Mouse (Mus musculus) embryonic facial prominence, embryonic 15.5 days (tissue): ENCODE measurements around the gene Rac1. TPM values are rescaled to one million over a fixed set of nuclear protein-coding genes. Genes with fewer than 3 reads are reported as not detected.

ENCODE experiments used
- polyA plus RNA-seq: library from polyadenylated mRNA; unstranded; fragments of >200 nt; fragmentation: Nextera tagmentation; extraction: Ambion mirVana; gene quantifications from 2 replicates; pipeline ENCODE4 v1.2.1, GENCODE M21; 2015

Gene Rac1
- polyA plus RNA-seq, 1 experiment from 2014 or later = 536 TPM

Other genes with a start within 250 kb of the Rac1 start
- gene Zfp853, start 234.4 kb downstream of the Rac1 start, polyA plus RNA-seq = 0.29 and 0.32 TPM in 2 replicates
- gene E130309D02Rik, start 212.7 kb downstream of the Rac1 start, polyA plus RNA-seq = 33.1 and 33.7 TPM in 2 replicates
- gene Zdhhc4, start 198.8 kb downstream of the Rac1 start, polyA plus RNA-seq = 74.6 and 77.8 TPM in 2 replicates
- gene Grid2ip, start 170.7 kb downstream of the Rac1 start, polyA plus RNA-seq = 0.68 and 1.8 TPM in 2 replicates
- 416 and 417 TPM in 2 replicates for gene Kdelr2, start 124.2 kb downstream of the Rac1 start, polyA plus RNA-seq
- gene Daglb, start 63.5 kb downstream of the Rac1 start, polyA plus RNA-seq = 11.9 and 13.3 TPM in 2 replicates
- gene Cyth3, start 94.4 kb upstream of the Rac1 start, polyA plus RNA-seq = 61.1 and 62.0 TPM in 2 replicates
- gene Usp42, start 204.2 kb upstream of the Rac1 start, polyA plus RNA-seq = 17.3 and 18.1 TPM in 2 replicates